ENCODE assay signal across 8 mouse cellular contexts in the genomic region with DNA sequence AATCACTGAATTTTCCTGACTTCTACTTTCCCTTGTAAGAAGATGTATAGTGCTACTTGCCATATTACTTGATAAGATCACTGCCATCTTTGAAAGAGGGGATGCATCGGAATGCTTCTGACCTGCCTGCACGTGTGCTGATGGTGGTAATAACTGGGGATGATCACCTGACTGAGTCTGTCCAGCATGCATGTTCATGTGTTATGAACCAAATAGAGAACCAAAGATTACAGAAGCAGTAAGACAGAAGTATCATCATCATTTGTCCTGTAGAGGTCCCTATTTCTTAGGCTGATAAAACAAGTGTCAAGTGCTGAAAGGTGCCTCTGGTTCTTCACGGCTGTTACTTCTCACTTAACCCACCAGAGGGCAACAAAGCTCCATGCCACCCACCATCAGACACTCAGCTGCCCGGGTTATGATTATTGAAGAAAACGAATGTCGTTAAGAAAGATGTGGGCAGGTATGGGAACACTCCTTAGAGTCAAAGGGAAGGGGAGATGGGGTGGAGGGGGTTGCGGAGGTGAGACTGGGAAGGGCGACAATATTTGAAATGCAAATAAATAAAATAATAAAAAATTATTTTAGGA. TPM values are rescaled to one million over a fixed set of nuclear protein-coding genes. Genes with fewer than 3 reads are reported as not detected.
DNase-seq lines count a peak whose midpoint lies in the region; ATAC-seq and TF ChIP-seq lines count a peak whose summit lies in the region.

No protein-coding gene starts in this region.

- no peaks in the 10 kb centered on the region for H3K4me1 ChIP-seq in testis, adult 2 months (ENCODE audit: control insufficient read depth, insufficient read depth, low read length)
- no peaks in the 10 kb centered on the region for H3K4me1 ChIP-seq in forebrain, embryonic 12.5 days
- H3K4me1 ChIP-seq in intestine, embryonic 15.5 days (replicated peaks): no peaks in the 10 kb centered on the region
- no peaks in the 10 kb centered on the region for H3K4me1 ChIP-seq in limb, embryonic 11.5 days (ENCODE audit: control insufficient read depth, insufficient read depth, low read length)
- H3K4me1 ChIP-seq in neural tube, embryonic 11.5 days (ENCODE audit: control insufficient read depth, insufficient read depth, low read length): no peaks in the 10 kb centered on the region

- H3K4me3 ChIP-seq in testis, adult 2 months (ENCODE audit: control insufficient read depth, low read depth, low read length): no peak overlapping the region
- no peak overlapping the region for H3K4me3 ChIP-seq in forebrain, embryonic 12.5 days (replicated peaks)
- no peak overlapping the region for H3K4me3 ChIP-seq in intestine, embryonic 15.5 days (replicated peaks)
- no peak overlapping the region for H3K4me3 ChIP-seq in limb, embryonic 11.5 days (ENCODE audit: low read depth, low read length)
- no peak overlapping the region for H3K4me3 ChIP-seq in neural tube, embryonic 11.5 days (ENCODE audit: low read depth, low read length)

- no peaks in the 10 kb centered on the region for H3K27me3 ChIP-seq in testis, adult 2 months (ENCODE audit: control insufficient read depth, insufficient read depth, low read length)
- no peaks in the 10 kb centered on the region for H3K27me3 ChIP-seq in forebrain, embryonic 12.5 days
- H3K27me3 ChIP-seq in intestine, embryonic 15.5 days (replicated peaks): no peaks in the 10 kb centered on the region
- no peaks in the 10 kb centered on the region for H3K27me3 ChIP-seq in limb, embryonic 11.5 days (ENCODE audit: control insufficient read depth, insufficient read depth, low read length)
- H3K27me3 ChIP-seq in neural tube, embryonic 11.5 days (ENCODE audit: control insufficient read depth, insufficient read depth, low read length): no peaks in the 10 kb centered on the region

- WGBS in forebrain, embryonic 12.5 days: 37% methylated on average over 8 of the region's 8 CpGs
- 42% methylated on average over 8 of the region's 8 CpGs for WGBS in intestine, embryonic 15.5 days
- WGBS in limb, embryonic 11.5 days: 41% methylated on average over 8 of the region's 8 CpGs
- WGBS in neural tube, embryonic 11.5 days: 45% methylated on average over 8 of the region's 8 CpGs

- DNase-seq in testis, postnatal 14 days (ENCODE audit: low spot score): no peak
- DNase-seq in brain, embryonic 18.5 days (ENCODE audit: low read depth, low spot score): peak; percentile 51
- peak; percentile 69 for DNase-seq in limb, embryonic 11.5 days (ENCODE audit: low spot score)
- peak; percentile 60 for DNase-seq in neural tube, embryonic 11.5 days (ENCODE audit: low spot score)
- DNase-seq in yolk sac, embryonic 10.5 days (ENCODE audit: low spot score): peak; percentile 26

- no peaks in the 10 kb centered on the region for H3K36me3 ChIP-seq in testis, adult 2 months (ENCODE audit: control insufficient read depth, insufficient read depth, low read length)
- no peaks in the 10 kb centered on the region; the same call in 1 of the 2 replicates for H3K36me3 ChIP-seq in forebrain, embryonic 12.5 days (replicated peaks)
- H3K36me3 ChIP-seq in intestine, embryonic 15.5 days: no peaks in the 10 kb centered on the region
- no peaks in the 10 kb centered on the region for H3K36me3 ChIP-seq in limb, embryonic 11.5 days (ENCODE audit: control insufficient read depth, insufficient read depth, low read length)
- no peaks in the 10 kb centered on the region for H3K36me3 ChIP-seq in neural tube, embryonic 11.5 days (ENCODE audit: control insufficient read depth, insufficient read depth, low read length)

- no peak overlapping the region for H3K9ac ChIP-seq in forebrain, embryonic 12.5 days
- H3K9ac ChIP-seq in intestine, embryonic 15.5 days: no peak overlapping the region
- no peak overlapping the region for H3K9ac ChIP-seq in limb, embryonic 11.5 days (ENCODE audit: low read length)
- no peak overlapping the region for H3K9ac ChIP-seq in neural tube, embryonic 11.5 days (ENCODE audit: low read length)

- ATAC-seq in forebrain, embryonic 12.5 days (ENCODE audit: low FRiP score): peak; percentile 55; the same call in 1 of the 2 replicates
- 0 out of 2 replicates have a peak, but pooled peaks have one; percentile 31 for ATAC-seq in intestine, embryonic 15.5 days
- no peak for ATAC-seq in limb, embryonic 11.5 days (ENCODE audit: insufficient number of reproducible peaks, low FRiP score, low TSS enrichment, low read depth)
- no peak for ATAC-seq in neural tube, embryonic 11.5 days (ENCODE audit: insufficient read depth, low FRiP score, low TSS enrichment)

- peak; percentile 59; the same call in 1 of the 2 replicates for TF ChIP-seq CTCF in testis, adult 2 months (IDR thresholded peaks at IDR 0.05; ENCODE audit: control insufficient read depth, insufficient read depth, insufficient replicate concordance, low read depth, low read length)

- H3K27ac ChIP-seq in testis, adult 2 months (ENCODE audit: control insufficient read depth, insufficient read depth, low read depth, low read length): no peak overlapping the region
- H3K27ac ChIP-seq in forebrain, embryonic 12.5 days: no peak overlapping the region
- no peak overlapping the region for H3K27ac ChIP-seq in intestine, embryonic 15.5 days
- no peak overlapping the region for H3K27ac ChIP-seq in limb, embryonic 11.5 days (replicated peaks; ENCODE audit: low read depth, low read length)
- H3K27ac ChIP-seq in neural tube, embryonic 11.5 days (ENCODE audit: low read depth, low read length): no peak overlapping the region

- H3K9me3 ChIP-seq in forebrain, embryonic 12.5 days: no peaks in the 10 kb centered on the region
- H3K9me3 ChIP-seq in intestine, embryonic 15.5 days: no peaks in the 10 kb centered on the region
- no peaks in the 10 kb centered on the region for H3K9me3 ChIP-seq in limb, embryonic 11.5 days (ENCODE audit: control insufficient read depth, low read length)
- no peaks in the 10 kb centered on the region for H3K9me3 ChIP-seq in neural tube, embryonic 11.5 days (ENCODE audit: control insufficient read depth, low read length)

- H3K4me2 ChIP-seq in forebrain, embryonic 12.5 days: no peak overlapping the region
- no peak overlapping the region for H3K4me2 ChIP-seq in intestine, embryonic 15.5 days (replicated peaks)
- no peak overlapping the region for H3K4me2 ChIP-seq in limb, embryonic 11.5 days (ENCODE audit: low read depth, severe bottlenecking)
- no peak overlapping the region for H3K4me2 ChIP-seq in neural tube, embryonic 11.5 days (ENCODE audit: low read depth)

- TF ChIP-seq POLR2A in testis, adult 2 months (IDR thresholded peaks at IDR 0.05; ENCODE audit: control insufficient read depth, low read depth, low read length): no peak

RNA-seq across cellular contexts. Expression of a gene that starts 12.7 kb away (rescaled TPM):
- polyA plus RNA-seq in testis, adult 2 months (2012; rRNA removed): 16.0 and 19.4 TPM in 2 replicates
- 27.8 and 28.3 TPM in 2 replicates for polyA plus RNA-seq in forebrain, embryonic 12.5 days (2016; fragmentation: Nextera tagmentation; extraction: Ambion mirVana)
- polyA plus RNA-seq in intestine, embryonic 15.5 days (2015; fragmentation: Nextera tagmentation; extraction: Ambion mirVana): 20.1 and 21.6 TPM in 2 replicates
- 25.8 and 27.0 TPM in 2 replicates for polyA plus RNA-seq in limb, embryonic 11.5 days (2014; fragmentation: Nextera tagmentation; extraction: Ambion mirVana)
- 29.4 and 29.7 TPM in 2 replicates for polyA plus RNA-seq in neural tube, embryonic 11.5 days (2014; fragmentation: Nextera tagmentation; extraction: Ambion mirVana)

Comparison
In these comparisons a context has a peak if more than half of its experiments do, and no peak if none do; other contexts are left out.
1. ATAC-seq: peak in forebrain, embryonic 12.5 days (single experiment) and intestine, embryonic 15.5 days (single experiment); none in limb, embryonic 11.5 days (single experiment) and neural tube, embryonic 11.5 days (single experiment).